Mouse (Mus musculus) heart, embryonic 16.5 days (tissue): ENCODE results near the gene Gba2. TPM values are rescaled to one million over a fixed set of nuclear protein-coding genes. Genes with fewer than 3 reads are reported as not detected.
A peak's percentile ranks its signal among the peaks of the same experiment; 100 is the strongest.

Source experiments
- ATAC-seq: fragments of 200-750 bp; cut with Nextera tagmentation; replicated peaks from 2 replicates; pipeline ENCODE4 v1.8.0; 2017; ENCODE audit warnings: moderate number of reproducible peaks; ENCODE audit not compliant: insufficient read depth, low FRiP score; ENCODE audit errors: extremely low read depth
- H3K27ac ChIP-seq: fragments of 300-500 bp; sonication (generic); 2 replicates; pipeline ENCODE4 v1.5.1; 2014; ENCODE audit warnings: mild to moderate bottlenecking, low read length, control low read depth, moderate library complexity
- H3K27me3 ChIP-seq: fragments of 300-500 bp; sonication (generic); 2 replicates; pipeline ENCODE4 v1.6.1; 2014; ENCODE audit warnings: low read length, mixed read lengths; ENCODE audit not compliant: control insufficient read depth, insufficient read depth
- H3K36me3 ChIP-seq: fragments of 300-500 bp; sonication (generic); 2 replicates; pipeline ENCODE4 v1.6.1; 2014; ENCODE audit not compliant: control insufficient read depth, insufficient read depth
- H3K4me1 ChIP-seq: fragments of 300-500 bp; sonication (generic); 2 replicates; pipeline ENCODE4 v1.6.1; 2014; ENCODE audit warnings: low read length, mixed read lengths; ENCODE audit not compliant: control insufficient read depth, insufficient read depth
- H3K4me2 ChIP-seq: fragments of 300-500 bp; sonication (generic); 2 replicates; pipeline ENCODE4 v1.6.1; 2014; ENCODE audit warnings: low read depth, mild to moderate bottlenecking, control low read depth, low read length
- H3K4me3 ChIP-seq: fragments of 300-500 bp; sonication (generic); 2 replicates; pipeline ENCODE4 v1.5.1; 2014; ENCODE audit warnings: mild to moderate bottlenecking, control low read depth, low read length
- H3K9ac ChIP-seq: fragments of 300-500 bp; sonication (generic); 2 replicates; pipeline ENCODE4 v1.6.1; 2014; ENCODE audit warnings: low read length, control low read depth
- H3K9me3 ChIP-seq: fragments of 300-500 bp; sonication (generic); replicated peaks from 2 replicates; pipeline ENCODE4 v1.6.1; 2016; ENCODE audit warnings: low read length; ENCODE audit not compliant: control insufficient read depth
- WGBS: fragments of 180-500 bp; shearing (Covaris S2); extraction: QIAGEN DNeasy Blood & Tissue Kit; methylation state at CpG from one replicate; pipeline ENCODE4 v1.1.7; 2014; 5-methylcytosine and 5-hydroxymethylcytosine counted together
- polyA plus RNA-seq: library from polyadenylated mRNA; unstranded; fragments of >200 nt; fragmentation: Nextera tagmentation; extraction: Ambion mirVana; gene quantifications from 2 replicates; pipeline ENCODE4 v1.2.1, GENCODE M21; 2015

Gba2 gene
- polyA plus RNA-seq, 1 experiment from 2014 or later: 22.7 TPM

DNA sequence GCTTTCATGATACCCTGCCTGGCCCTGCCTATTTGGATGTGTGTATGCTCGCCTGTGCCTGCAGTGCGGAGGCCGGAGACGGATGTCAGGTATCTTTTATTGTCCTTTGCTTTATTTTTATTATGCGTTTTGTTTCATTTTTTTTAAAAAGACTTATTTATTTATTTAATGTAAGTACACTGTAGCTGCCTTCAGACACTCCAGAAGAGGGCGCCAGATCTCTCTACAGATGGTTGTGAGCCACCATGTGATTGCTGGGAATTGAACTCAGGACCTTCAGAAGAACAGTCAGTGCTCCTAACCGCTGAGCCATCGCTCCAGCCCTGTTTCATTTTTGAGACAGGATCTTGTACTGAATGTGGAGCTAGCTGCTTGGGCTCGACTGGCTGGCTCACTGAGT, 50.2 kb downstream of the Gba2 start:
- Histone ChIP-seq H3K36me3 (peaks cover 27% of the 10 kb centered on the region), H3K4me1 (peaks cover 10% of the 10 kb centered on the region; the same call in 1 of the 2 replicates), H3K4me3 (no peak overlapping the region), H3K27me3 (no peaks in the 10 kb centered on the region), H3K27ac (no peak overlapping the region), H3K9me3 (no peaks in the 10 kb centered on the region), H3K4me2 (no peak overlapping the region), H3K9ac (no peak overlapping the region)
- WGBS: 79% methylated on average over 9 of the region's 9 CpGs
- no peak for ATAC-seq

DNA sequence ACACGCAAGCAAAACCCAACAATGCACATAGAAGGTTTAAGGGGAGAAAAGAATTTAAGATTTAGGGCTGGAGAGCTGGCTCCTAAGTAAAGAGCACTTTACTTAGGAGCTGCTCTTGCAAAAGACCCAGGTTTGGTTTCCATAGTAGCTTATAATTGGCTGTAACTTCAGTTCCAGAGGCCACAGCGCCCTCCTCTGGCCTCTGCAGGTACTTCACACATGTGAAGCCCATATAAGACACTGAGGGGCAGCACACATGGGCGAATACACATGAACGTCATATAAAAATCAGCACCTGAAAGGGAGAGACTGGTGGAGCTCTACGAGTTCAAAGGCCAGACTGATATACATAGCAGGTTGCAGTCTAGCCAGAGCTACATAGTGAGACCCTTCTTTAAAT, 50.8 kb downstream of the Gba2 start:
- H3K9ac ChIP-seq: no peak overlapping the region
- H3K4me2 ChIP-seq: no peak overlapping the region
- no peak overlapping the region for H3K4me3 ChIP-seq
- 65% methylated on average over 5 of the region's 5 CpGs for WGBS
- no peak for ATAC-seq
- H3K36me3 ChIP-seq: peaks cover 21% of the 10 kb centered on the region
- no peaks in the 10 kb centered on the region for H3K27me3 ChIP-seq
- H3K4me1 ChIP-seq: peaks cover 10% of the 10 kb centered on the region; the same call in 1 of the 2 replicates
- no peak overlapping the region for H3K27ac ChIP-seq
- H3K9me3 ChIP-seq: no peaks in the 10 kb centered on the region

DNA sequence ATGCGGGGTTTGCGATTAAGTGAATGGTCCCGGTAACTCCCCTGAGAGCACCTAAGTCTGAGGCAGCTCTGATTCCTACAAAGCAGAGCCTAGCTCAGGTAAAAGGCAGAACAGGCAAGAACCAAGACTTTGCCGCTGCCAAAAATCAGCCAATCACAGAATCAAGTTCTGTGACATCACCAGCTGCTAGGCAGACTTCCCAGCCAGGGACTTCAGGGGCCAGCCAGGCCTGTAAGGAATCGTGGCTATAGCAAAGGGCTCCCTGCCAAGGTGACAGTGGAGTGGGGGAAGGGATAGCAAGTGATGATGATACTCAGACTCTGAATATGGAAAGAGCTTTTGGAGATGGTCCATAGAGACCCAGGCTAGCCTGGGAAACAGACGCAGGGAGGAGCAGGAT, 58.7 kb downstream of the Gba2 start:
- H3K4me1 ChIP-seq: peaks cover 27% of the 10 kb centered on the region
- 0 out of 2 replicates have a peak, but pooled peaks have one; percentile 29 for ATAC-seq

DNA sequence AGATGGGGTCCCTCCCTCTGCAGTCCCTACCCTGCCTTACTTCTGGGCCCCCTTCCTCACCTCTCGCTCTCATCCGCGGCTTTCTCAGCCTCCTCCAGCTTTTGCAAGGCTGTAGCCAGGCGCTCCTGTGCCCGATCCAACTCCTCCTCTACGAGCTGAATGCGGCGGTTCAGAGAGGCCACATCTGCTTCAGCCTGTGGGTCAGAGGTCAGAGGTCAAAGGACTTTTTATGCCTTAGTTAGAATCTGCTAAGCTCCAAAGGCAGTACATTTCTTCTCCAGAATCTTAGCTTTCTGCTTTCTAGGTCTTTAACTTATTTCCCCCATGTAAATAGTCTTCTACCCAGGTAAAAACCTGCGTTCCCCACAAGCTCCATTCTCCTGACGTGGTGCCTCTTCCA, 59.1 kb downstream of the Gba2 start:
- no peak overlapping the region for H3K9ac ChIP-seq
- peak overlapping the region; percentile 30; the same call in 1 of the 2 replicates for H3K4me3 ChIP-seq

More for the DNA sequence above, 58.7 kb downstream of the Gba2 start:
- H3K27me3 ChIP-seq: no peaks in the 10 kb centered on the region
- H3K9me3 ChIP-seq: no peaks in the 10 kb centered on the region
- peak overlapping the region; percentile 60 for H3K4me2 ChIP-seq
- peak overlapping the region; percentile 30 for H3K27ac ChIP-seq
- no peak overlapping the region for H3K9ac ChIP-seq
- 12% methylated on average over 6 of the region's 6 CpGs for WGBS
- peaks cover 14% of the 10 kb centered on the region; the same call in 1 of the 2 replicates for H3K36me3 ChIP-seq
- peak overlapping the region; percentile 30; the same call in 1 of the 2 replicates for H3K4me3 ChIP-seq

More for the DNA sequence above, 59.1 kb downstream of the Gba2 start:
- Histone ChIP-seq H3K27me3 (no peaks in the 10 kb centered on the region), H3K9me3 (no peaks in the 10 kb centered on the region), H3K27ac (no peak overlapping the region), H3K4me1 (peaks cover 31% of the 10 kb centered on the region), H3K4me2 (peak overlapping the region; percentile 60), H3K36me3 (peaks cover 14% of the 10 kb centered on the region; the same call in 1 of the 2 replicates)
- no peak for ATAC-seq
- WGBS: 38% methylated on average over 10 of the region's 10 CpGs

Other genes starting within 250 kb of the Gba2 start
- 12.4 and 17.2 TPM in 2 replicates for gene Rusc2, start 196.9 kb downstream of the Gba2 start, polyA plus RNA-seq
- gene Fam166b, start 149.7 kb downstream of the Gba2 start, polyA plus RNA-seq: 0.21 and 0.31 TPM in 2 replicates
- 1.6 and 4.9 TPM in 2 replicates for gene Tesk1, start 136.9 kb downstream of the Gba2 start, polyA plus RNA-seq
- 3.2 and 4.3 TPM in 2 replicates for gene Cd72, start 124.2 kb downstream of the Gba2 start, polyA plus RNA-seq
- 2.0 and 3.9 TPM in 2 replicates for gene Sit1, start 95.1 kb downstream of the Gba2 start, polyA plus RNA-seq
- gene Ccdc107, start 86.0 kb downstream of the Gba2 start, polyA plus RNA-seq: 76.9 and 81.5 TPM in 2 replicates
- 38.9 and 43.4 TPM in 2 replicates for gene Arhgef39, start 79.2 kb downstream of the Gba2 start, polyA plus RNA-seq
- 3.5 and 3.8 TPM in 2 replicates for gene Car9, start 71.9 kb downstream of the Gba2 start, polyA plus RNA-seq
- gene Tpm2, start 55.1 kb downstream of the Gba2 start, polyA plus RNA-seq: 162 and 177 TPM in 2 replicates
- gene Creb3, start 16.5 kb downstream of the Gba2 start, polyA plus RNA-seq: 60.3 and 61.8 TPM in 2 replicates
- gene Tln1, start 16.2 kb downstream of the Gba2 start, polyA plus RNA-seq: 68.7 and 80.0 TPM in 2 replicates
- 20.9 and 21.7 TPM in 2 replicates for gene Rgp1, start 158 bp downstream of the Gba2 start, polyA plus RNA-seq
- 0.89 and 1.1 TPM in 2 replicates for gene Msmp, start 5.6 kb upstream of the Gba2 start, polyA plus RNA-seq
- gene Npr2, start 53.1 kb upstream of the Gba2 start, polyA plus RNA-seq: 9.1 and 9.7 TPM in 2 replicates
- gene Spag8, start 74.7 kb upstream of the Gba2 start, polyA plus RNA-seq: 1.2 and 1.3 TPM in 2 replicates
- gene Hint2, start 77.6 kb upstream of the Gba2 start, polyA plus RNA-seq: 172 and 185 TPM in 2 replicates
- gene Tmem8b, start 90.1 kb upstream of the Gba2 start, polyA plus RNA-seq: 3.6 and 3.9 TPM in 2 replicates
- 1.6 and 2.9 TPM in 2 replicates for gene Fam221b, start 90.3 kb upstream of the Gba2 start, polyA plus RNA-seq
- gene Olfr70, start 121.9 kb upstream of the Gba2 start, polyA plus RNA-seq: not detected in 2 replicates
- not detected in 2 replicates for gene Olfr71, start 131.4 kb upstream of the Gba2 start, polyA plus RNA-seq
- 1.4 and 1.7 TPM in 2 replicates for gene Hrct1, start 148.3 kb upstream of the Gba2 start, polyA plus RNA-seq
- gene Spaar, start 151.2 kb upstream of the Gba2 start, polyA plus RNA-seq: 0.42 and 0.54 TPM in 2 replicates
- not detected in 2 replicates for gene Olfr159, start 192.1 kb upstream of the Gba2 start, polyA plus RNA-seq
- gene Olfr156, start 245.0 kb upstream of the Gba2 start, polyA plus RNA-seq: not detected in 2 replicates